Mouse (Mus musculus): ENCODE results near the gene Vtn.
A peak's percentile ranks its signal among the peaks of the same experiment; 100 is the strongest.
"Not testable (repeated sequence)": the region's sequence is repeated elsewhere in the genome, so short reads cannot be mapped to it uniquely, and the experiment has no call there.

Gene Vtn

DNA sequence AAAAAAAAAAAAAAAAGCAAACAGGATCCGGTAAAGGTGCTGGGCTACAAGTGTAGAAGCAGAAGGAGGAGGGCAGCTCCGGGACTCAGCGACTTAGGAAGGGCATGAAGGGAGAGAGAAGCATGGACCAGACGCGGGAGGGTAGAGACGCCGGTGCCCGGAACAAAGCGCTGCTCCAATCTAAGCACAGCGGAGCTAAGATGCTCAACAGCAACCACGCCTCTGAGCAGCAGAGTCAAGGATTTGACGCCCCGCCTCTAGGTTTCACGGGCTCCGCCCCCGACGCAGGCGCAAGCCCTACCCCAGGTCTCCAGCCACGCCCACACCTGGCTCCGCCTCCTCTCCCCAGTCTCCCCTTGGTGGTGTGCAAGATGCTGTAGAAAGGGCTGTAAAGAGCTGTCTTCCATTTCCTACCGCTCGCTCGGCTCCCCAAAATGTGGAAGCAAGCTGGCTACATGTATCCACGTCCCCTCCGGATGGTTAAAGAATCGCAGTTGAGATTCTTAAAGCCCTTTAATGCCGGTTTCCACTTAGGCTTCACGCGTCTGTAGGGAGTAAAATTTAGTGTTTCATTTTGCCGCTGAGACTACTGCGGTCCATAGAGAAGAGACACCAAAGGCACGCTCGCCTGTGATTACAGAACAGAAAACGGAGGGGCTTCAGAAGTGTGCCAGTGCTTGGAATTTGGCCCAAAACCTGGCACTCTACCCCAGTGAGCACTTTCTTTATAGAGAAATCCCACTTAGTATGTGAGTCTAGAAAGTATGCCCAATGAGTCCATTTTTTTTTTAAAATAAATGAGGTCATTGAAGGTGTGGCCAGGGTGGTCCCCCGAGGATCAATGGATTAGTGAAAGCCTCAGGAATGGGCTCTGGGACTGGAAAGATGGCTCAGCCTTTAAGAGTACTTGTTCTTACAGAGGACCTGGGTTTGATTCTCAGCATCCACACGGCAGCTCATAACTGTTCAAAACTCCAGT lies 1.1 kb upstream of the Vtn start, which contains the start of gene Sarm1:
TSS of gene Sarm1 (minus strand) at position 211 of the 979 bp plus-strand sequence.
- DNase-seq (ENCODE audit: low spot score) = peak; percentile 83

DNA sequence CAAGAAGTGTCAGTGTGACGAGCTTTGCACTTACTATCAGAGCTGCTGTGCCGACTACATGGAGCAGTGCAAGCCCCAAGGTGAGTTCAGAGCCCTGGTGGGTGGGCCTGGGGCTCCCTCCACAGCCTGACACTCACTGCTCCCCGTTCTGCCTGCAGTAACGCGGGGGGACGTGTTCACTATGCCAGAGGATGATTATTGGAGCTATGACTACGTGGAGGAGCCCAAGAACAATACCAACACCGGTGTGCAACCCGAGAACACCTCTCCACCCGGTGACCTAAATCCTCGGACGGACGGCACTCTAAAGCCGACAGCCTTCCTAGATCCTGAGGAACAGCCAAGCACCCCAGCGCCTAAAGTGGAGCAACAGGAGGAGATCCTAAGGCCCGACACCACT lies 652 bp downstream of the Vtn start:
- DNase-seq (ENCODE audit: low spot score) = no peak

DNA sequence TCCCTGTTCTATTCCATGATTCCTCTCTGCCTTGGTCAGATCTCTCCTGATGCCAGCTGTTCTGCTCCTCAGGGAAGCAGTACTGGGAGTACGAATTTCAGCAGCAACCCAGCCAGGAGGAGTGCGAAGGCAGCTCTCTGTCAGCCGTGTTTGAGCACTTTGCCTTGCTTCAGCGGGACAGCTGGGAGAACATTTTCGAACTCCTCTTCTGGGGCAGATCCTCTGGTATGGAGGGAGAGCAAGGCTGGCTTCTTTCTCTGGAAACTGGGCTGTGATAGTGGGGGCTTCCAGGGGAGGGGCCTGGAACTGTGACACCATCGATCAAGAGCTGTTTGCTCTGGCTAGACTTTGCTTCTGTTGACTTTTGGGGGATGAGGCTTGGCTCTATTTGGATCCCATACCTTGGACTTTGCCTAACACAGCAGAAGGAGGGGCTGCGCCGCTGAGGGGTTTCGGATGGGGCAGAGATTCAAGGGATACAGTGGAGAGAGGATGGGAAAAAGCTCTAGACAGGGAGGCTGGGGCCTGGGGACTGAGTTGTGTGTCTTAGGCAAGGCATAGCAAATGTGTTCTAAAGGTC lies 1.8 kb downstream of the Vtn start:
- no peak for DNase-seq (ENCODE audit: low spot score)

DNA sequence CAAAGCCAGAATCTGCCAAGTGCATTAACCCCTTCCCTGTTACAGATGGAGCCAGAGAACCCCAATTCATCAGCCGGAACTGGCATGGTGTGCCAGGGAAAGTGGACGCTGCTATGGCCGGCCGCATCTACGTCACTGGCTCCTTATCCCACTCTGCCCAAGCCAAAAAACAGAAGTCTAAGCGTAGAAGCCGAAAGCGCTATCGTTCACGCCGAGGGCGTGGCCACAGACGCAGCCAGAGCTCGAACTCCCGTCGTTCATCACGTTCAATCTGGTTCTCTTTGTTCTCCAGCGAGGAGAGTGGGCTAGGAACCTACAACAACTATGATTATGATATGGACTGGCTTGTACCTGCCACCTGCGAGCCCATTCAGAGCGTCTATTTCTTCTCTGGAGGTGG lies 2.6 kb downstream of the Vtn start:
- no peak for DNase-seq (ENCODE audit: low spot score)

DNA sequence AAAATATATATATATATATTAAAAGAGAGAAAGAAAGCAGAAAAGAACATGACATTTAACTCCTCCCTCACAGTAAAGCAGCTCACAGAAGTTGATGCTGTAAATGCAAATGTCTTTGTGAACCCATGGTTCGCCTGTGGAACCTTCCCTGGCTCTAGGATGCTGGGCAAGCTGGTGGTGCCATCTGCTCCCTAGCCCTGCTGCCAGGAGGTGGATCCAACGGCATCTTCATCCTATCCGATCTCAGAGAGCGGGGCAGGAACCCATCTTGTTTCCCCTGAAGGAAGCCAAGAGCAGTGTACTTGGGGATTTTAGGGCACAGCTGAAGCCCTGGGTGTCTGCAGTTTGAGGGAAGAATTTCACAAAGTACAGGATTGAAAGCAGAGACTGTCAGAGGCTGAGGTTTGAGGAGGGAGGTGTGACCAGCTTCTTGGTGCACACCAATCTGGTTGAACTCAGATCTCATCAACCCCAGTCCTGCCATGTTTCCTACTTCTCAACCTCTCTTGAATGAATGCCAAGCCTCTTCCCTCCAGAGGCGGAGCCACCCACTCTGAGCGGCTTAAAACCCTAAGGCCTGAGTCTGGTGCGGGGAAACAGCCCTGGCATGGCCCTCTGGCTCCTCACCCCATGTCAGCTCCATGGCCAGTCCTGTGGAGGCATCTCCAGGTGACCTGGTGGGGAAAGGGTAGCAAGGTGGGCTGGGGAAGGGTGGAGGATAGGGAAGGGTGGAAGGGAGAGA lies 4.2 kb downstream of the Vtn start, which contains the start of gene Sebox:
TSS of gene Sebox (plus strand) at position 539 of the 742 bp plus-strand sequence.
- DNase-seq (ENCODE audit: low spot score) = no peak

DNA sequence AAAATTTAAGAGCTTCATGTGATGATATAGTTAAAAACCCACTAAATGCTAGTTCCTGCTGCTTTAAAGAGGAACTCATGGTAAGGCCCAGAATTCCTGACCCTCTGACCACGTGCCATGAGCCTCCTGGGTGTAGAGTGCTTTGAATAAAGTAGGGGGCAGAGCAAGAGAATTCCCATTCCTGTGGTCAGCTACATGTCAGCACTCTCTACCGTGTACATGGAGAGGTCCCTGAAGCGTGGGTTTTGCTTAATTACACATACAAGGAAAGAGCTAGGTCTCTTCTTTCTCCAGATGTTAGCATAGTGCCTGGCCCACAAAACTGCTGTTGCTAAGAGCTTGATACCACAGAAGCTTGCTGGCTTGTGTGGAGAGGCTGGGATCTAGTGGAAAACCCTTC lies 6.5 kb downstream of the Vtn start:
- no peak for DNase-seq (ENCODE audit: low spot score)

DNA sequence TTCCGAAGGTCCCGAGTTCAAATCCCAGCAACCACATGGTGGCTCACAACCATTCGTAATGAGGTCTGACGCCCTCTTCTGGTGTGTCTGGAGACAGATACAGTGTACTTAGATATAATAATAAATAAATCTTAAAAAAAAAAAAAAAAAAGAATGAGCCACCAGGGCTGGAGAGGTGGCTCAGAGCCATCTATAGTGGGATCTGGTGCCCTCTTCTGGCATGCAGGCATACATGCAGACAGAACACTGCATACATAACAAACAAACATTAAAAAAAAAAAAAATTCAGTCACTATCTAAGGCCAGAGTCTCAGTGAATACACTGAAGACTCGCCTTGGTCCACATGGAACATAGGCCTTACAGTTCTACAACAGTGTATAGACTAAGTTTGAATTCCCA lies 10.3 kb downstream of the Vtn start:
- no peak for DNase-seq (ENCODE audit: low spot score)

DNA sequence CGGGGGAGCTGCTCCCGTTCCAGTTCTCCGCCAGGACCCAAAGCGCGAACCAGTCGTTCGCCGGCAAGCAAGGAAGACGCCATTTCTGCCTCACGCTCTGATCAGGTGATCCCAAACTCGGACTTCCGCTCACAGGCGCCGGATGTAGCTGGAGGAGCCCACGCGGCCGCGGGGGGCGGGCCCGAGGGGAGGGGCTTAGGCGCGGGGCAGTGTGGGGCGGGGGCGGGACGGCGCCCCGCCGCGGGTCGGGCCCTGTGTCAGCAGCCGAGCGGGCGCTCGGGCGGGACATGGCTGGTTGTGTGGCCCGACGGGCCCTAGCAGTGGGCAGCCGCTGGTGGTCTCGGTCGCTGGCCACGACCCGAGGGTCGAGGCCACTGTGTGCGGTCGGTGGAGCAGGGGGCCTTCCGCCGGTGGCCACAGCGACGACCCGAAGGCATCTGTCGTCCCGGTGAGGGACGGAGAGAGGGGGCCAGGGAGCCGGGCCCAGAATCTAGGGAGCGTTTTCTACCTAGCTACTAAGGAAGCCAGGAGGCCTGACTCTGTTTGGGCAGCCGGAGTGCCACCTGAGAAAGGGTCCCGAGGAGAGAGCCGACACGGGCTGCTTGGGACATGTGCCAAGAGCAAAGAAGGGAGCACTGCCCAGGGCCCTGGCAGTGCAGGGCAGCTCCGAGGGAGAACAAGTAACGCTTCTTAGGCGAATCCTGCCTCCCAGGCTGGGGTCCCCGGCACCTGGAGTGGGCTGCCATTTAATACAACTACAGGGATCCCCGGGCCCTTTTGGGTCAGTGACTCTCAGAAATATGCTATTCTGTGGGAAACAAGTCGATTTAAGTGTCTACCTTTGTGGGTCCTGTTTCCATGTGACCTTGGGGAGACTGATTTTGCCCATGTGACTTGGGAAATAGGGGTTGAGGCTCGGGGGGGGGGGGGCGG lies 13.4 kb downstream of the Vtn start, which contains the start of the genes Tmem199 and Poldip2:
TSS of gene Tmem199 (minus strand) at position 148 of the 933 bp plus-strand sequence.
TSS of gene Poldip2 (plus strand) at position 169 of the 933 bp plus-strand sequence.
- peak; percentile 41 for DNase-seq (ENCODE audit: low spot score)

DNA sequence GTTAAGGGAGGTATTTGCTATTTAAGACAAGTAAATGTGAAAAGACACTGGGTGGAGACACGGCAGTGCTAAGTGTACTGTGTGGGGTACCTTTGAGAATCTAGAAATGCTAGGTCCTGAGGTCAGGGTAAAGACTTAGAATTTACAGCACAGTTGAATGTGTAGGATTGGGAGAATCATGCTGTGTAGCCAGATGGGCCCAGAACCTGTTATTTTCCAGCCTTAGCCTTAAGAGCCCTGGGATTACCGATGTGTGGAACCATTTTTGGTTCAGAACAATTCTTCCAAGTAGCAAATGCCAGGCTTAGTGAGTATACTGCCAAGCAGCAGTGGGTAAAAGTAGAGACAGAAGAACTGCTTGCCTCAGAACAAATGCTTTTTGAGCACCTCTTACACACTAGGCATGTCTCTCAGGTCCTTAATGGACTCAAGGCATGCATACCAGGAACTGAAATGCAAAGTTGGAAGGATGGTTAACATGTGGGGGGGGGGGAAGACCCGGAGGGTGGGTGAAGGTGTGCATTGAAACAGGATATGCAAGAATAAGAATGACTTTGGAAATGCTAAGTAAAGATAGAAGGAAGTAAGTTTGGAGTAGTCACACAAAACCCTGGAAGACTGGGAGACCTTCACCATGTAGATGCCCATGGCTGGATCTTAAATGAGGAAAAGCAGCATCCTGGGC lies 14.4 kb downstream of the Vtn start:
- DNase-seq (ENCODE audit: low spot score) = no peak

DNA sequence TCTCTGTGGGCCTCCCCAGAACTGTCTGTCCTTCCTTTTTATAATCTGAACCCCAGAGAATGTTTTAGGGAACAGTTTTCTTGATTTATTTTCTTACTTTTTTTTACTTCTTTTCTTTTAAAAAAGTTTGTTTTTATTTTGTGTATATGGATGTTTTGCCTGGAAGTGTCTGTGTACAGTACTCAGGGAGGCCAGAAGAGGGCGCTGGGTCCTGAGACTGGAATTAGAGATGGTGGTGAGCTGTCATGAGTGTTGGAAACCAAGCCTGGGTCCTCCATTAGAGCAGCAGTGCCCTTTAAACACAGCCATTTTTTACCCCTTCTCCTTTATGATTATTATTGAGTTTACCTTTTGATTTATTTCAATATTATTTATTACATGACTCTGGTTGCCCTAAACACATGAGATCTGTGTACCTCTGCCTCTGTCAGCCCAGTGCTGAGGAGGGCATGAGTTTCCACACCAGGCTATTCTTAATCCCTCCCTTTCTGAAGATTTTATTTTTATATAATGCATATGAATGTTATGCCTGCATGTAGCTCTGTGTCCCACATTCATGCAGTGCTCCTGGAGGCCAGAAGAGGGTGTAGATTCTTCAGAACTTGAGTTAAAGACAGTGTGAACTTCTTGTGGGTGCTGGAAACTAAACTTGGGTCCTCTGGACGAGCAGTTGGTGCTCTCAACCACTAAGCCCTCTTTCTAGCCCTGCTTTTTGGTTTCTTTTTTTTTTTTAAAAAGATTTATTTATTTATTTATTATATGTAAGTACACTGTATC lies 16.8 kb downstream of the Vtn start:
- DNase-seq (ENCODE audit: low spot score) = no peak

DNA sequence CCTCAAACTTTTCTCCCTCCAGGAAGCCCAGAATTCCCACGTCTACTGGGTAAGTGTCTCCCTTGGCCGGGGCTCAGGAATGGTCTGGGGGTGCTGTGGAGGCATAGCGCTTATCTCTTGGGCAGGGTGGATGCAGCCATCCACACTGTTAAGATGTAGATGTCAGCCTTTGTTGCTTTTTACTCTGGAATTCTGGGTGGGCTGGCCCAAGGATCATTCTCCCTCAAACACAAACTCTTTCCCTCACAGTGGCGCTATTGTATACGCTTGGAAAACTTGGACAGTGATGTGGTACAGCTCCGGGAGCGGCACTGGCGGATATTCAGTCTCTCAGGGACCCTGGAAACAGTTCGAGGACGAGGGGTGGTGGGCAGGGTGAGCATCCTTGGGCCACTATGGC lies 20.0 kb downstream of the Vtn start:
- no peak for DNase-seq (ENCODE audit: low spot score)

DNA sequence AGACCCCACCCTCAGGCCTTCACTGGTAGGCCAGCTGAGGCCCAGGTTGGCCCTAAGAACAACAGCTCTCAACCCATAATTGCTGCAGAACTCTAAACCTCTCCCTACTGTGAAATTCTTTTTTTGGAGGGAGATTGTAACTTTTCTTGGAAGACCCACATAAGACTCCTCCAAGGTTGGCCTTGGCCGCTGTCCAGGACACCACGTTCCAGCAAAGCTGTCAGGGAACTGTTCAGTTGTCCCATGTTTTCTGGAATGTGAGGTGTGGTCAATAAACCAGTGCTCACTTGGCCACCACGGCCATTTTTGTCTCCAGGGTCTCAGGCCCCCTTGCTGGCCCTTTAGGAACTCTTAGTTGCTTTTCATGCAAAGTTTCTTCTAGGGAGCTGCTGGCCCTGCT lies 23.0 kb downstream of the Vtn start:
- no peak for DNase-seq (ENCODE audit: low spot score)

DNA sequence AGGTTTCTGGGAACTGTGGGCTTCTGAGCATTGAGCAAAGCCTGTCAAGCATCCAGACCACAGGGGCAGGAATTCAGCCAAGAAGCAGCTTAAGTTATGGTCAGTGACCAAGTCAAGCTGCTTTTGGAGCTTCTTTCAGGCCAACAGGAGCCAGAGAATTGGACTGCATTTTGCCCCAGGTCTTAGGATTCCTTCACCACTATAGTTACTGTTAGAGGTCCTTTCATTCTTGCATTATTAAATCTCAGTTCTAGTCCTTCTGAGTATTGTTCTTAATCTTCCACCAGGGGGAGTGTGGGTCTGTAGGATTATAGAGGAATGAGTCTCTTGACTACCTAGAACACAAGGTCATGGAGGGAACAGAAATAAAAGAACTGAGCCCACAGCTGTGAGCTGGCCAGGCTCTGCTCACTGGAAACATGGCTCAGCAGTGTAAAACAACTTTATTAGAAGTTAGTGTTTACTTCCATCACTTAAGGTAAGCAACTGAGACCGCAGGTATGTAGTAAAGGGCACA lies 23.6 kb downstream of the Vtn start:
- no peak for DNase-seq (ENCODE audit: low spot score)

DNA sequence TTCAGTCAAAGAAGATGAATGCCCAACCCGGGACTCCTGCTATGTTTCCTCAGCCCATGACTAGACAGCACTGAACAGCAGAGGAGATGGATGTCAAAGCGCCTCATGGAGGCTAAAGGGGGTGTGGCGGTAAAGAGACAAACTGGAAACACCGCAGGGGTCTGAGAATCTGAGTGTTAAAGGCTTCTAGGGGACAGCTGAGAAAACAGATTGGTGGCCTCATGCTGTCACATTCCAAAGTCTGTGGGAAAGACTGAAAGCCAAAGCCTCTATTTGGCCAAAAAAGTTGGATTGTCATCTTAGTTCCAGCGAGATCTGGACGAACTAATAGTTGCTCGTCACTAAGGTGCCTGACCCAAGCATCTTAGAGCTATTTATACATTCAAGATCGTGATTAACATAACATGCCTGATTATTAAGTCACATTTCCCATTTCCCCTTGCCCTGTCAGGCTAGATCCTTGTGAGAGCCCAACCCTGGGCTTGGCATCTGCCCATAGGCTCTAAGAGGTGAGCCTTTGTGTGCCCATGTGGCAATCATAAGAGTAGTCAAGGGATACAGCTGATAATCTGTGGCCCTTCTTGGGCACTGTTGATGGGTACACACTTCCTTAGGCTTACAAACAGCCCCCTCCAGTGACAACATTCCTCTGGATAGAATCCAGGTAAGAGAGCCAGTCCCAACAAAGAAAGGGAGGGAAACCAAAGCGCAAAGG lies 24.5 kb downstream of the Vtn start:
- no peak for DNase-seq (ENCODE audit: low spot score)

DNA sequence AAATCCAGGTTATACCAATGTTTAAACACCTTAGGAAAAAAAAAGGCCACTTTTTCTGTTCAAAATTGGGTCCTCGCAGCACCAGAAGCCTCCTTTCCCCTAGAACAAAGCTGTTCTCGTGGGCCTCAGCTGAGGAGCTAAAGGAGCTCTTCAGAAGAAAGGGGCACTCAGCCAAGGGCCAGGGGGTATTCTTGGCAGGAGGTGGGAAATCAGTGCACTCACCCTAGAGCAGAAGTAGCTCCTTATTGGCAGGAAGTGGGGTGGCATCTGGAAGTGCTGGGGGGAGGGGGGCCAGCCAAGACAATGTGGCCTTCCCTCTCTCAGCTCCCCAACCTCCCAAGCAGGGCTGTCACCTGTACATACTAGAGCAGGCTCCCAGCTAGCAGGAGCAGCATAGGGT lies 25.9 kb downstream of the Vtn start:
- DNase-seq (ENCODE audit: low spot score) = no peak

DNA sequence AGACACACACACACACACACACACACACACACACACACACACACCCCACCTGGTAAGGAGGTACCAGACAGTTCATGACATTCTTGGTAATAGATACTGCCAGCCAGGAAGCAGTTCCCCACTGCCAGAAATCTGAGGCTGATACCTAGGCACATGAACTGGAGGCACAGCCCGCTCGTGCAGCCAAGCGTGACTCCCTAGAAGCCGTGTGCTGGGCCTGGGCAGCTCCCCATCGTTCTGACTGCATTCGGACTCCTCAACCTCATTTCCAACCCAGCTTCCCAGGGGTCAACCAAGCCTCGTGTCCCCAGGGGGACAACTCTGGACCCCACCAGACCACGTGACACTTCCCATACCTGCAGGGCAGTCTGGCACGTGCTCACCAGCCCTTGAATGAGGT lies 29.8 kb downstream of the Vtn start:
- no peak for DNase-seq (ENCODE audit: low spot score)

DNA sequence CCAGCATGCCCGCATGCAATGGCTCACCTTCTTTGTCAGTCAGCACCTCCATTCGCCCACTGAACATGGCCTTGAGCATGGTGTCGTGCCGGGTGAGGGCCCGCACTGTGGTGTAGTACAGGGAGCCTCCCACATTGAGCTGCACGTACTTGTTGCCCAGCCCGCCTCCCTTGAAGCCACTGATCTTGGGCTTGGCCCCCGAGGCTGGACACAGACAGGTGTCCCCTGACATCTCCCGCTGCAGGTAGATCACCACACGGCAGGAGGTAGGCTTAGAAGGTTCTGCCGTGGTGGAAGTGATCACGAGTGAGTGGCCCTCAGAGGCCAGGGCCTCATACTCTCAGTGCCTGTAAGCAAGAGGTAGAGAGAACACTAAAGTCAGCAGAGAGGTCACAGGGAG lies 31.1 kb downstream of the Vtn start:
- no peak for DNase-seq (ENCODE audit: low spot score)

DNA sequence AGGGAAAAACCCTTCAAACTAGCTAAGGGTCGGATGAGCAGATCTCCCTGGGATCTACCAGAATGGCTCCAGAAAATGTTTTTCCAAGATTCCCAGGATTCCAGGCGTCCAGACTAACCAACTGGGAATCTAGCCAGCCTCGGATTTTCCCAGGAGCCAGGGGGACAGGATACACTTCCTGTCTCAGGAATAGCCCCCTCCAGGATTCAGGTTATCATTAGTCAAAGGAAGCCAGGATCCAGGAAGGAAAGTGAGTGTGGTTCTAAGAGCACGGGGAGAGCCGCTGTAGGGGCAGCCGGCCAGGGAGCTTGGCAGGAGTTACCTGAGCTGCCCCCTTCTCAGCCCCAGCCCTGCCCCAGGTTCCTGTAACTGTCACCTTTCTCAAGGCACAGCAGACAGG lies 32.2 kb downstream of the Vtn start:
- DNase-seq (ENCODE audit: low spot score) = no peak

DNA sequence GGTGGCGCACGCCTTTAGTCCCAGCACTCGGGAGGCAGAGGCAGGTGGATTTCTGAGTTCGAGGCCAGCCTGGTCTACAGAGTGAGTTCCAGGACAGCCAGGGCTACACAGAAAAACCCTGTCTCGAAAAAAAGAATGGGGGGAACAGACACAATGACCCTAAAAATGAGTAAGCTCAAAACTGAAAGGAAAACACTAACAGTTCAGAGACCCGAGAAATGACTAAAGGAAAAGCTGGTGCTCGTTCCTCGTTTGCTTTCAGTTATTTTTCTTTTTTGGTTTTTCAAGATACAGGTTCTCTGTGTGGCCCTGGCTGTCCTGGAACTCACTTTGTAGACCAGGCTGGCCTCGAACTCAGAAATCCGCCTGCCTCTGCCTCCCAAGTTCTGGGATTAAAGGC lies 32.6 kb downstream of the Vtn start:
- DNase-seq (ENCODE audit: low spot score) = not testable (repeated sequence)

Data from layer of hippocampus, adult 9-10 months (tissue).